Mouse (Mus musculus): ENCODE measurements at regions not wholly inside any gene's neighbourhood (a gene's known extent, or its start where the extent isn't known, plus 50 kb on each side); places are given as distances from the start of the nearest gene placed in this dataset.

- no peak for DNase-seq (ENCODE audit: low spot score in 2 of 2)
These were observed 135.7 kb upstream of the Arhgap5 start for GRCm38 (mm10) chr12:52368034-52368433.

DNA sequence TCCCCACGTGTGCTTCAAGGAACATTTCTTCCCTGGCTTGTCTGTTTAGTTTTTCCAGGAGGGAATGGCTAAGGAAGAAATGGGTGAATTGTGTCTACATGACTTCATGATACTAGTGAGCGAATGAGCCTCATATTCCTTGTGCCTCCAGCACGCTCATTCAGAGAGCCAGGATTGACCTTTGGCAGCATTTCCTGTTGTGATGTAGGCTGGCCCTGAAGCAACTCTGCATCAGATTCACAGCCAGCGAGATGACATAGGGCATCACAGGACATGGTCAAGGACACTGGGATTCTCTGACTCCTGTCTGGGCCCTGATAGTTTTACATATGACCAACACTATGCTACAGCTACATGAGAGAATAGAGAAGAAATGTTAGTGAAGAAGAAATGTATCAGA lies 135.3 kb upstream of the Arhgap5 start:
- DNase-seq (ENCODE audit: low spot score in 2 of 2) = peak in 1 of 2 experiments; percentile 46

DNA sequence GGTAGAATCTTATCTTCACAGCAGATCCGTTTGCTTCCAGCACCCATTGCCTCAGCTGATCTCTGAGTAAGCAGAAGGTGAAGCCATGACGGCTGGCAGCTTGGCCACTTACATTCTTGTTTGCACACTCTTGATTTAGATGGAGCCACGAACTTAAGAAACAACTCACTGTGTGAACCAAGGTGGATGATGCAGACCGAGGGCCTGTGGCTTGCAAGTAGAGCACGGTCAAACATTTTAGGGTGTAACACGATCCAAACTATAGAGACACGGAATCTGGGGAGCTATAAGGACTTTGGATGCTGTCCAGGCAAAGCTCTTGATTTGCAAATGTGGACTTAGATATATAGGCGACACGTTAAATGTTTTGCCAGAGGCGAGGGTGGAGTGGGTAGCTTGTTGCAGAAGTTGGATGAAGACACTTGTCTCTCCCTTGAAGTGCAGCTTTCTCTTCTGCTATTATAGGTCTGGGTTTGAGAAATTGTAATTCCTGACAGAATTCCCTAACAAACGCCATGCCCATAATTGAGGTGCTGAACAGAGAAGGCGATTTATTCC lies 133.5 kb upstream of the Arhgap5 start:
- no peak for DNase-seq (ENCODE audit: low spot score in 2 of 2)

GRCm38 (mm10) chr12:52375116-52375515 lies 128.7 kb upstream of the Arhgap5 start:
- DNase-seq (ENCODE audit: low spot score in 2 of 2) = no peak

DNA sequence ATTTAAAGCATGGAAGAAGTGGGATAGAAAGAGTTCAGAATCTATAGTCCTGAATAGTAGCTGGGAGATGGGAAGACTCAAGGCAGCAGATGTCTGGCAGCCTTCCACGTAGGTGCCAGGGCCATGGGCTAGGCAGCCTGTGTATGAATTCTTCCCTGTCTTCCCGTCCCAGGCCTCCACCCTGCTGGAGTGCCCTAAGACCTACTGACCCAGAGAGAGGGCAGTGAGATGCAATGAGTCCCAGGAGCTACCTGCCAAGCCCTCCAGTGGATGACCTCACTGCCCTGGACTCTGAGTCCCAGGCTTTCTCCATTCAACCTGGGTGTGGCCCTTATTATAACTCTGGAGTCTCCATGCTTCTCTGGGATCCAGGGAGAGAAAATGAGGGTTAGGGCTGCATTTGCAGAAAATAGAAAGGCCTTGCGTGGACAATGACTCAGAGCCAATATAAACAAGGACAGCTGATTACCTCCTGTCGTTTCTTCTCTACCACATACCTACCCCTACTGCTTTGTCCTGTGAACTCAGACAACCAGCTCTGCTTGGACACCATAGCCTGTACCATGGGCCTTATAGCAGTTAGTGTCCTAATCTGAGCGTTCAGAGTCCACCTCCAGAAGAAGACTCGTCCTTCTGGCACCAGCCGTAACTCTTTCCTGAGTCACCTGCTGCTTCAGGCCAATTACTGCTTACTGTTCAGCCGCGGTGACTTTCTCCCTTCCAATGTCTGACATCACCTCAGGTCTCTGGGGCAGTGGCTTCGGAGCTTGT lies 126.9 kb upstream of the Arhgap5 start:
- no peak for DNase-seq (ENCODE audit: low spot score in 2 of 2)

DNA sequence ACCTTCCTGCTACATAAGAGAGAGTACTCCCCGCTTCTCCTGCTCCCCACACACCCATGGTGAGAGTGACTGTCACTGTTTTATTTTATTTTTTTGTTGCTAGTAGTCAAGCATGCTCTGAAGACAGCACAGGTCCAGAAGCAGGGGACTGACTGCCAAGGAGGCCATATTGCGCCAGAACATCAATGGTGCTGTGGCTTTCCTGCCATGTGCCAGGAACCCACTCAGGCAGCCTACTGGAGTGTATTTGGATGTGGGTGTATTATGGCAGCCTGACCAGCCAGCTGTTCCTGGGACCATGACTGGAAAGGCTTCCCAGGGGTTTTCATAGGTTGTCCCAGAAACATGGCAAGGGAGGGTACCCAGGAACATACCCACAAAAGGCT lies 126.3 kb upstream of the Arhgap5 start:
- no peak for DNase-seq (ENCODE audit: low spot score in 2 of 2)

DNA sequence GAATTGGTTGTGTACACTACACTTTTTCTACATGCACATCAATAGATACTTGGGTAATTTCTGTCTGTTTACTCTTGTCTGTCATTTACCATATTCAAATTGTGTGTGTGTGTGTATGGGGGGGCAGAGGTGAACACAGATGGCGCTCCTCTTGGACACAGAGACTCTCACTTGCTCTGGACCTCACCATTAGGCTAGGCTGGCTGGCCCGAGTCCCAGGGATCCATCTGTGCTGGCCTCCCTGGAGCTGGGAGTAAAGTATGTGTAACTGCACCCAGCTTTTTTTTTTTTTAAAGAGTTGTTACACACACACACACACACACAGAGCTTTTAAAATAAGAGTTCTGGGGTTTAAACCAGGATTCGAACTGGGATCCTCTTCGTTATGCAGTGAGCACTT lies 124.5 kb upstream of the Arhgap5 start:
- no peak for DNase-seq (ENCODE audit: low spot score in 2 of 2)

- DNase-seq (ENCODE audit: low spot score in 2 of 2) = no peak
These were observed 123.8 kb upstream of the Arhgap5 start for GRCm38 (mm10) chr12:52379960-52380359.

DNA sequence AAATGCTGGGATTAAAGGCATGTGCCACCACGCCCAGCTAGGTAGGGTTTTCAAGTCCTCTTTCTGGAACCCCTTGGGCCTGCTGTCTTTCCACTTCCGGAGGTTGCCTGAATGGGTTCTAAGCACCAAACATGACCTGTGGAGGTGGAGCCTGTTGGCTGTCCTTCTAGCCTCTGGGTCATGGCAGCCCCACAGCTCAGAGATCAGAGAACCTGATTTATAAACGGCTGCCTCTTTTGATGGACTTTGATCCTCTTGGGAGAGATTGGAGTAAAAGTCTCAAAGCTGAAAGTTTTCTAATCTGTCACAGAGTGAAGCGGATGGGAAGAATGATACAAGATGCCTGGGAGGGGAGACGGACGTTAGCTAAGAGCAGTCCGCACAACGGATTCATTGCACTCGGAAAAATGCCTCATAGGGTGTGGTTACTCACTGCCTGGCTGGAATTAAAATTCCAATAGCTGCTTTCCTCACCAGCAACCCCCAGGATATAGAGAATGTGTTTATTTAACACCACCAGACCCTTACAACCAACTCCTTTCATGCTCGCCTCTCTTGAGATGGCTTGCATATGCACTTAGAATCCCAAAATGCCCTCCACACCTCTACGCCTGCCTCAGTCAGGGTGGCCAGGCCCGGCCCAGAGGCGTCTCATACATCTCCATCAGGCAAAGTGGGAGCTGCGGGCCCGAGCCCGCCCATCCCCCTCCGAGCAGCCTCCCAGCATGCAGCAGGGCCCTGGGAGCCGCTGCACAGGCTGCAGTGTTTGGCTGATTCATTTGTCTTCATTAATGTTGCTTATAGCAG lies 122.4 kb upstream of the Arhgap5 start:
- no peak for DNase-seq (ENCODE audit: low spot score in 2 of 2)

GRCm38 (mm10) chr12:52381968-52382325 lies 121.8 kb upstream of the Arhgap5 start:
- DNase-seq (ENCODE audit: low spot score in 2 of 2) = no peak

DNA sequence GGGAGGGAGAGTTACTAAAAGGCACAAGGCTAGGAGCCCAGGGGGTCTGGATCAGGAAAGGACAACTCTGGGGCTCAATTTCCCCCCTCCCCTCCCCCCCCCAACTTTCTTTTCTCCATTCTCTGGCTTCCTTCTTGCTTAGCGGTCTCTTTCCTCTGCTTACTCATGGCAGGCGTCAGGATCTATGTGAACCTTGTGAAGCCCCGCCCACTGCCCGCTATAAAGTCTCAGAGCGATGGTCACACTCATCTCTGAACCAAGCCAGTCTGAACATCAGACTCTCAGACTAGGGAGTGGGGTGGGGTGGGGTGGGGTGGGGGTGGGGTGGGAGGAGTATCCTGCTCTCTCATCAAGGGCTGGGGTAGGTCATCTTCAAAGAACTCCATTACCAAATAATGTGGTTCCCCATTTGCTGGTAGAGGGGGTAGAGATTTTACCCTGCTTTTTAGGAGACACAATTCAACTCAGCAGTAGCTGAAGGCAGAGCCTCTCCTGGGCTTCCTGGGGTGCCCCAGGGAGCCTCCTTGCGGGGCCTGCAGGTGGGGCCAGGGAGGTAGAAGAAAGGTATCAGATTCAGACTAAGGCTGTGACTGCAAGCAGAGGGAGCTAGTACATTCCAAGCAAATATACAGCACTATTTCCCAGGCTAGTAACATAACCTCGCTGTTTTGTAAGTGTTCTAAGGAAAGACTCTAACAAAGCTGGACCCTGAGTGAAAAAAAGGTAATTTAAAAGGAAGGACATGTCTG lies 120.8 kb upstream of the Arhgap5 start:
- no peak for DNase-seq (ENCODE audit: low spot score in 2 of 2)

- no peak for DNase-seq (ENCODE audit: low spot score in 2 of 2)
These were observed 114.2 kb upstream of the Arhgap5 start for GRCm38 (mm10) chr12:52389552-52389951.

- no peak for DNase-seq (ENCODE audit: low spot score in 2 of 2)
These were observed 113.5 kb upstream of the Arhgap5 start for GRCm38 (mm10) chr12:52390242-52390641.

GRCm38 (mm10) chr12:52392636-52393035 lies 111.1 kb upstream of the Arhgap5 start:
- DNase-seq (ENCODE audit: low spot score in 2 of 2) = no peak

GRCm38 (mm10) chr12:52393981-52394718 lies 109.6 kb upstream of the Arhgap5 start:
- DNase-seq (ENCODE audit: low spot score in 2 of 2) = no peak

- DNase-seq (ENCODE audit: low spot score in 2 of 2) = no peak
These were observed 109.1 kb upstream of the Arhgap5 start for GRCm38 (mm10) chr12:52394719-52395062.

- no peak for DNase-seq (ENCODE audit: low spot score in 2 of 2)
These were observed 108.7 kb upstream of the Arhgap5 start for GRCm38 (mm10) chr12:52395111-52395510.

DNA sequence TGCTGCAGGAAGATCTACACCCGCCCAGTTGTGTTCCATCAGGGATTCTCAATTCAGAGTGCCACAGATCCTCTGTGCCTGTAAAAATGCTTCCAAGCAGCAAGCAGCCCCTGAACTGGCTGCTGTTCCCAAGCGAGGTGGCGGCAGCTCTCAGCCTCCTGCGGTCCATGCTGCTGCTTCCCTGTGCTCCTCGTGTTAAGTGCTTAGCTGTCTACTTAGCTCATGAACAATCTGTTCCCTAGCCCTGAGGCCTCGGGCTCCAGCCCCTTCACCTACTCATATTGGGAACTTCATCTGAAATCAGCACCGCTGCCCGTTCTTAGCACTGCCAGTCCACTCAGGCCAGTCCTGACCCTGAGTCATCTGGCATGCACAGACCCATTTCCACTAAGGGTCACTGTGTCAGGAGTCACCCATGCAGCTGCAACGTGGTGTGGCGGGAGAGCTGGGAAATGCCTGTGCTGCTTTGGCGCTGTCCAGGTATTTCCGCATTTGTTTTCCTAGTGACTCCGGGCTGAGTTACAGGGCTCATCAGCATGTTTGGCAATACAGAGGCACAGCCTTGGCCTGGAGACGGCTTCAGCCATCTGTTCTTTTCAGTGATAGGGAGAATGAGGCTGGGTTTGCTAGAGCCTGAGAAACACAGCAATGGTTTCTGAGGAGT lies 107.5 kb upstream of the Arhgap5 start:
- peak; percentile 26 to 36 for DNase-seq (ENCODE audit: low spot score in 2 of 2)

GRCm38 (mm10) chr12:52397718-52398510 lies 105.9 kb upstream of the Arhgap5 start:
- DNase-seq (ENCODE audit: low spot score in 2 of 2) = no peak

Data from adrenal gland, adult 18-20 months (tissue).